Mouse (Mus musculus): ENCODE measurements around the gene Taok3.

Gene Taok3

GRCm38 (mm10) chr5:117302899-117303298, 183.0 kb downstream of the Taok3 start:
- no peak for DNase-seq (ENCODE audit: low spot score)

DNA sequence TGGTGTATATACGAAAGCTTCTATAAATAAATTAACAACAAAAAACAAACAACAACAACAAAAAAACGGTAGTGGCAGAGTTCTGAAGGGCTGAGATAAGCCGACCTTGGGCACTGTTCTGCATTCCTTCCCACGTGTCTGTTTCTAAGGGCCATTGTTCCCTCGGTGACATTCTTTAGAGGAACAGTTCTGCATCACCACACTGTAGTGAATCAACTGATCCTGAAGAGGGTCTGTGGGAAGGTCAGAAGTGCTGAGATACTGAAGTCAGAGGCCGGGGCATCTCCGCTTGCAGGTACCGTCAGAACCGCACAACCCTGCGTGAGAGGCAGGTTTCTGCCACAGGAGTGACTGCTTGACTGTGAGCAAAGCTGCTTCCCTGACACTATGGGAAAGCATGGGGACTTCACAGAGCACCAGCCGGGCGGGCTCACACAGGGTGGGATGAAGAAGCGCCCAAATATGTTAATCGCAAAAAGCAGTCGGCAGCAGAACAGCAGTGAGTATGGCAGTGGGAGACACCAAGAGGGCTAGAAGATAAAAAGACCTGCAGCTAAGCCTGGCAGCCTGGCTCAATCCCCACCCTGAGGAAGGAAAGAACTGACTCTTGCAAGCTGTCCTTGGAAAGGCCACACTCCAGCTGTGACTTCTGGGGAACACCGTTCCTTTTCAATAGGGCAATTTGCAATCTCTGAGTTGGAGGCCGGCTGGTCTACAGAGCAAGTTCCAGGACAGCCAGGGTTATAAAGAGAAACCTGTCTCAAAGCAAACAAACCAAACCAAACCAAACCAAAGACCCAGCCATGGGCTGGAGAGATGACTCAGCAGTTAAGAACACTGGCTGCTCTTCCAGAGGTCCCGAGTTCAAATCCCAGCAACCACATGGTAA, 184.0 kb downstream of the Taok3 start:
- DNase-seq (ENCODE audit: low spot score) = no peak

GRCm38 (mm10) chr5:117304947-117305346, 185.0 kb downstream of the Taok3 start:
- DNase-seq (ENCODE audit: low spot score) = peak; percentile 79

- no peak for DNase-seq (ENCODE audit: low spot score)
Observed at GRCm38 (mm10) chr5:117305754-117306153, 185.8 kb downstream of the Taok3 start.

DNA sequence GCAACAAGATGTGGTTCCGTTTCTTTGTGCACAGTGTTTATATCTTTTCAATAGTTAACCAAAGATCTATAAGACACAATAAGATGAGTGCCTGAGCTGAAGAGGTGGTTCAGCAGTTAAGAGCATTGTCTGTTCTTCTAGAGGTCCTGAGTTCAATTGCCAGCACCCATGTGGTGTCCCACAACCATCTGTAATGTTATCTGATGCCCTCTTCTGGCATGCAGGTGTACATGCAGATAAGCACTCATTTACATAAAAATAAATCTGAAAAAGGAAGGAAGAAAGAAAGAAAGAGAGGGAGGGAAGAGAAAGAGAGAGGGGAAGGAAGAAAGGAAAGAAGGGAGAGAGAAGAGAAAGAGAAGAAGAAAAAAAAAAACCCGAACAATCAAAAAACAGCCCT, 186.9 kb downstream of the Taok3 start:
- DNase-seq (ENCODE audit: low spot score) = no peak

DNA sequence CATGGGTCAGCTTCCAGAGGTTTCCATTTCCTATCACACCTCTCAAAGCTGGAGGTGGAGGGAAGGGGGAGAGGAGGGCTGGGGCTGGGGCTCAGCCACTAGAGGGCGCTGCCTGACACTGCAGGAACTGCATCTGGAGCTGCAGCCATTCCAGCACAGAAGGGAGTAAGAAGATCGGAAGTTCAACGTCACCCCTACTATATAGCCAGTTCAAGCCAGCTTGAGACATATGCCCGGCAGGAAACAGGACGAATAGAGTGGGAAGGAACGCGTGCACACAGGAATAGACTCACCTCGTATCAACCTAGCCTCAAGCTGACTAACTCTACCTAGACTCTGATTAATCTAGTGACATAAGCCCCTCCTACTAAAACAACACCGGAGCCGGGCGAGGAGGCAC, 187.8 kb downstream of the Taok3 start:
- peak; percentile 81 for DNase-seq (ENCODE audit: low spot score)

DNA sequence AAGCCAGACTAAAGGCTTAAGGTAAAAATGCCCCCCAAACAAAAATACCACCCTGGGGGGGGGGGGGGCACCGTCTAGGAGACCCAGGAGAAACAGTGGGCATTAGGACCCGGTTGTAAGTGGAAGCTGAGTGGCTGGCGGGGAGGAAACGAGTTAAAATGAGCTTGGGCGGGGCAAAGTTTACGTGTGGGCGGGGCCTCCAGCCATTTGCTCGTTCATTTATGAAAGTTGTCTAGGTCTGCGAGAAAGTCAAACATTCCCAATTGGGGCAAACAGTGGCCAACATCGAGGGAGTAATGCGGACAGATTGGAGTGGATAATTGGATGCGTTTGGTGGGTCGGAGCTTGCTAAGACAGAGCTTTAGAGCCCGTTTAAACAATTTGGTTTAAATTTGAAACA, 193.5 kb downstream of the Taok3 start:
- DNase-seq (ENCODE audit: low spot score) = peak; percentile 58

GRCm38 (mm10) chr5:117313909-117314308, 194.0 kb downstream of the Taok3 start:
- DNase-seq (ENCODE audit: low spot score) = no peak

DNA sequence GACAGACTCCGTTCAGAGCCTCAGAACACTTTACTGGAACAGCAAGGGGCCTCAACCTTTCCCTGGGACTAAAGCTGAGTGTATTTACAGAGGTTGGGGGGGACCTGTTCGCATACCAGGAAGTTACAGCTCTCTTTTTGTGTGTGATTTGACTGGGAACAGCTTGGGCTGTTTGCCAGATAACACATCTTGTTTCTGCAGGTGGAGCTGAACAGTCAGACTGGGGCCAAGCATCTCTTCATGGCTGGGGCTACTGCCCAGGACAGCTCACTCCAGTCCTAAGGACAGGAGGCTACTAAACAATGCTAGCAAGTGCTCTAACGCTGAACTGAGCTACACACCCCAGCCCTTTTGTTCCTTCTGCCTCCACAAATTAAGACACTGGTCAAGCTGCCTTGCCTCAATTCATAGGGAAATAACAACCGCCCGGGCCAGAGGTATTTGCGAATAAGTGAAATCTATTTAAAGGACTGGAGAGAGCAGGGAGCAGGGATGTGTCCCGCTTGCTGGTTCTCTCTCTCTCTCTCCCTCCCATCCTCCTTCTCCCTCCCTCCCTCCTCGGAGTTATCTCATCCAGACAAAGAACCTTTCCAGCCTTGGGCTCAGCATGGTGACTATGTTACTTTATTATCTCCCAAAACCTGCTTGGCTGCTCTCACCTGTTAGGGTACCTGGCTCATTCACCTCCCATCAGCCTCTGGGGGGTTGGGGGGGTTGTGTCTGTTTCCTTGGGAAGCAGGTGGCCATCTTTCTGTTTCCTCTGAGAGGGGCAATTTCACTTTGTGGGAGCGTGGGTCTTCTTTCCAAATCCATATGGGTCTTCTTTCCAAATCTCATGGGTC, 194.9 kb downstream of the Taok3 start:
- no peak for DNase-seq (ENCODE audit: low spot score)

DNA sequence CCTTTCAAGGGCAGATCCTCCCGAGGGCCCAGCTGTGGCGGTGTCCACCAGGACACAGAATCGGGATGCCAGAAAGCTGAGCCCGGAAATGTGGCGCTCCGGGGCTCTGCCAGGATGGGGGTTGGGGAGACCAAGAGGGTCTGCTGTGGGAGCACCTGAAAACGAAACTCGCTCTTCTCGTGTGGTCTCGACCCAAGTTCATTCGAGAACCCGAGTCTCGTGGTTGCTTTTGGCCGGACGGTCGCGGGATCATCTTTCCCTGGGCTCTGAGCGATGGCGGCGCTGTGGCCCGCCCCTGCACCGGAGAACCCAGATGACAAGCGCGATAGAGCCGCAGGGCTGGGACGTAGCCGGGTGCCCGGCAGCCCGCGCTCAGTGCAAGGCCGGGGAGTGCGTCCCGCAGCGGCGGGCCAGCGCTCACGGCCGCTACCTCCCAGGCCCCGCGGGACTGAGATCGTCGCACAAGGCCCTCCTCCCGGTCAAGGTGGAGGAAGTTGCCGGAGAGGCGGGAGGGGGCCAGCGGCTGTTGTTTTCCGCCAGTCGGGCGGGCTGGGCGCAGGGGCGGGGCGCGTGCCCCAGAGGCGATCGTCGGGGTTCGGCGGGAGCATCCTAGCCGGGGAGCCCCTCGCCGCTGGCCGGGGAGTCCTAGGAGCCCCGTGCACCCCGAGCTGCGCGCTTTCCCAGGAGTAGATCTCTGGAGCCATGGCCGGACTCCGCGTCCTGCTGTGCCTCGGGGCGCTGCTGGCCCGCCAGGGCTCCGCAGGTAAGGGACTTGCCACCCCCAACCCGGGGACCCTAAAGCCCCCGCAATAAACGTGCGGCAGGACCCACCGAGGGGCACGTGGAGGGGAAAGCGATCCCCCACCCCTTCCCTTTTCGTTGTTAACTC, 199.1 kb downstream of the Taok3 start, which contains the start of gene Vsig10:
Vsig10 (plus strand) TSS at position 343 of the 889 bp plus-strand sequence.
- peak; percentile 73 for DNase-seq (ENCODE audit: low spot score)

DNA sequence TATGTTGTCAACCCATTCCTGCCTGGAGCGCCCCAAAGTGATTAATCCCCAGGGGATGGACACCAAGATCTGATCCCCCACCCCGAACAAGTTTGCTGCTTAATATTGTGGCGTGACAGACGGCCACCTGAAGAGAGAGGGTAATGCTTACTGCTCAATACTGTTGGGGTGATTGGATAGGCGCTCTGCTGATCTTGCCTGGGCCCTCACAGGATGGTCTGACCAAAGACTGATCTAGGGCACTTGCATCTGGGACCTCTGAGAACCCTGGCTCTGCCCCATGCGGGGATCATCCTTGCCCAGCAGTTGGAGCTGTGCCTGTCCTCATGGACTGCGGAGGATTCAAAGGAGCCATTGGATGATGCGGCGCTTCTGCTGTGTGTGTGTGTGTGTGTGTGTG, 203.8 kb downstream of the Taok3 start:
- no peak for DNase-seq (ENCODE audit: low spot score)

All from embryo, embryonic 10 days (tissue).